Mouse (Mus musculus) ES-CJ7 (cell line): ENCODE results near the gene Sh2b3.

Experiments
- DNase-seq: peaks from one replicate; pipeline ENCODE4 v3.0.0; 2011; ENCODE audit warnings: low read depth, low spot score

Gene Sh2b3

GRCm38 (mm10) chr5:121823668-121824067 lies 13.8 kb downstream of the Sh2b3 start:
- no peak for DNase-seq

GRCm38 (mm10) chr5:121822786-121823505 lies 14.5 kb downstream of the Sh2b3 start:
- DNase-seq = no peak

GRCm38 (mm10) chr5:121821552-121821951 lies 15.9 kb downstream of the Sh2b3 start:
- DNase-seq = no peak

- no peak for DNase-seq
Measured at GRCm38 (mm10) chr5:121821116-121821515, 16.3 kb downstream of the Sh2b3 start.

- DNase-seq = no peak
Measured at GRCm38 (mm10) chr5:121820657-121821056, 16.8 kb downstream of the Sh2b3 start.

GRCm38 (mm10) chr5:121820161-121820560 lies 17.3 kb downstream of the Sh2b3 start:
- no peak for DNase-seq

- no peak for DNase-seq
Measured at GRCm38 (mm10) chr5:121819559-121819958, 17.9 kb downstream of the Sh2b3 start.

- no peak for DNase-seq
Measured at GRCm38 (mm10) chr5:121818862-121819261, 18.6 kb downstream of the Sh2b3 start.

- no peak for DNase-seq
Measured at GRCm38 (mm10) chr5:121818401-121818800, 19.0 kb downstream of the Sh2b3 start.

- DNase-seq = no peak
Measured at GRCm38 (mm10) chr5:121817551-121817950, 19.9 kb downstream of the Sh2b3 start.

GRCm38 (mm10) chr5:121816611-121817010 lies 20.8 kb downstream of the Sh2b3 start:
- DNase-seq = no peak

- no peak for DNase-seq
Measured at GRCm38 (mm10) chr5:121815867-121816380, 21.5 kb downstream of the Sh2b3 start.

GRCm38 (mm10) chr5:121815067-121815466 lies 22.4 kb downstream of the Sh2b3 start:
- DNase-seq = peak; percentile 78

GRCm38 (mm10) chr5:121813744-121814143 lies 23.7 kb downstream of the Sh2b3 start:
- DNase-seq = no peak

- DNase-seq = no peak
Measured at GRCm38 (mm10) chr5:121812526-121813243, 24.8 kb downstream of the Sh2b3 start.

- DNase-seq = no peak
Measured at GRCm38 (mm10) chr5:121811485-121811931, 25.9 kb downstream of the Sh2b3 start.

GRCm38 (mm10) chr5:121810331-121811151 lies 26.9 kb downstream of the Sh2b3 start:
- no peak for DNase-seq

GRCm38 (mm10) chr5:121809667-121810224 lies 27.7 kb downstream of the Sh2b3 start:
- no peak for DNase-seq

GRCm38 (mm10) chr5:121808202-121808601 lies 29.2 kb downstream of the Sh2b3 start:
- no peak for DNase-seq

- DNase-seq = no peak
Measured at GRCm38 (mm10) chr5:121807186-121807585, 30.3 kb downstream of the Sh2b3 start.

GRCm38 (mm10) chr5:121798447-121798846 lies 39.0 kb downstream of the Sh2b3 start:
- DNase-seq = no peak

GRCm38 (mm10) chr5:121795800-121796199 lies 41.6 kb downstream of the Sh2b3 start:
- no peak for DNase-seq
